In genomic region chr1:128590011-128590410, GRCm38 (mm10) we compare ENCODE assay signal across 10 mouse cellular contexts. TPM values are rescaled to one million over a fixed set of nuclear protein-coding genes. Genes with fewer than 3 reads are reported as not detected.
DNase-seq lines count a peak whose midpoint lies in the region; ATAC-seq and TF ChIP-seq lines count a peak whose summit lies in the region.
"Had no signal": no experiment of that assay in that cellular context is flagged by ENCODE, and none has a peak within 500 bp of the region (broad histone marks: within the 10 kb centered on the region; RNA-seq: fewer than 3 reads in every experiment).

No protein-coding gene starts in this region.

- H3K9me3 ChIP-seq in heart, embryonic 16.5 days (replicated peaks; ENCODE audit: control insufficient read depth, low read length), result no peaks in the 10 kb centered on the region
- H3K9me3 ChIP-seq in forebrain, embryonic 11.5 days (ENCODE audit: control insufficient read depth, low read length), result no peaks in the 10 kb centered on the region
- no peaks in the 10 kb centered on the region for H3K9me3 ChIP-seq in liver, postnatal 0 days (ENCODE audit: low read length)
- H3K9me3 ChIP-seq: limb, embryonic 13.5 days had no signal

- H3K27ac ChIP-seq in heart, embryonic 16.5 days (ENCODE audit: low read length), result no peak overlapping the region
- no peak overlapping the region for H3K27ac ChIP-seq in forebrain, embryonic 11.5 days (ENCODE audit: low read depth, low read length)
- no peak overlapping the region for H3K27ac ChIP-seq in liver, postnatal 0 days (ENCODE audit: low read depth)
- H3K27ac ChIP-seq: limb, embryonic 13.5 days had no signal

- no peak overlapping the region for H3K9ac ChIP-seq in heart, embryonic 16.5 days (ENCODE audit: low read length)
- peak overlapping the region; percentile 41; the same call in 1 of the 2 replicates for H3K9ac ChIP-seq in forebrain, embryonic 11.5 days (ENCODE audit: low read length)
- H3K9ac ChIP-seq in liver, postnatal 0 days (replicated peaks), result 0 out of 2 replicates have a peak overlapping the region, but pooled peaks have one; percentile 22

- ATAC-seq in heart, embryonic 16.5 days (replicated peaks; ENCODE audit: extremely low read depth, insufficient read depth, low FRiP score), result no peak
- no peak for ATAC-seq in forebrain, embryonic 11.5 days (replicated peaks; ENCODE audit: low FRiP score)
- no peak for ATAC-seq in liver, postnatal 0 days
- no peak for ATAC-seq in frontal cortex, adult (ENCODE audit: low TSS enrichment)

- H3K4me1 ChIP-seq in heart, embryonic 16.5 days (ENCODE audit: control insufficient read depth, insufficient read depth, low read length), result peaks cover 13% of the 10 kb centered on the region
- peaks cover 30% of the 10 kb centered on the region for H3K4me1 ChIP-seq in forebrain, embryonic 11.5 days (replicated peaks; ENCODE audit: control insufficient read depth, insufficient read depth, low read length)
- peaks cover 19% of the 10 kb centered on the region for H3K4me1 ChIP-seq in liver, postnatal 0 days (ENCODE audit: insufficient read depth)

- 19% methylated on average over 6 of the region's 6 CpGs for WGBS in heart, embryonic 16.5 days
- 1% methylated on average over 6 of the region's 6 CpGs for WGBS in forebrain, embryonic 11.5 days
- WGBS in liver, postnatal 0 days (ENCODE audit: insufficient replicate concordance), result 16% methylated on average over 6 of the region's 6 CpGs

- H3K4me2 ChIP-seq in heart, embryonic 16.5 days (ENCODE audit: low read depth, low read length), result peak overlapping the region; percentile 27
- H3K4me2 ChIP-seq in forebrain, embryonic 11.5 days (ENCODE audit: low read depth, low read length, severe bottlenecking), result peak overlapping the region; percentile 75
- H3K4me2 ChIP-seq in liver, postnatal 0 days (ENCODE audit: low read depth, low read length), result peak overlapping the region; percentile 72

- DNase-seq in heart, adult 9 months (ENCODE audit: low spot score in 2 of 2), result no peak
- peak; percentile 36 for DNase-seq in ES-CJ7 (ENCODE audit: low read depth, low spot score)
- DNase-seq in forebrain, embryonic 11.5 days (ENCODE audit: low spot score), result no peak
- DNase-seq in liver, postnatal 0 days, result no peak
- DNase-seq in cerebellum, adult 9-11 months, result no peak
- DNase-seq in testis, postnatal 10 days (ENCODE audit: low spot score), result no peak
- DNase-seq: gastrocnemius, postnatal 14 days had no signal

- no peak for TF ChIP-seq CTCF in liver, postnatal 0 days (IDR thresholded peaks at IDR 0.05; ENCODE audit: low read depth)

- peak overlapping the region; percentile 49 for H3K4me3 ChIP-seq in heart, embryonic 16.5 days (ENCODE audit: low read length)
- H3K4me3 ChIP-seq in forebrain, embryonic 11.5 days (ENCODE audit: low read depth, low read length), result peak overlapping the region; percentile 52
- H3K4me3 ChIP-seq in liver, postnatal 0 days (ENCODE audit: low read depth, low read length), result peak overlapping the region; percentile 63

- no peak for TF ChIP-seq EP300 in liver, postnatal 0 days (IDR thresholded peaks at IDR 0.05; ENCODE audit: low read depth)

- H3K27me3 ChIP-seq in heart, embryonic 16.5 days (ENCODE audit: control insufficient read depth, insufficient read depth, low read length), result peaks cover 24% of the 10 kb centered on the region
- H3K27me3 ChIP-seq in forebrain, embryonic 11.5 days (ENCODE audit: control insufficient read depth, insufficient read depth, low read length), result 0 out of 2 replicates have a peak, but pooled peaks cover 2% of the 10 kb centered on the region
- peaks cover 47% of the 10 kb centered on the region for H3K27me3 ChIP-seq in liver, postnatal 0 days (ENCODE audit: insufficient read depth, low read length)

- no peaks in the 10 kb centered on the region for H3K36me3 ChIP-seq in heart, embryonic 16.5 days (ENCODE audit: control insufficient read depth, insufficient read depth)
- H3K36me3 ChIP-seq in forebrain, embryonic 11.5 days (ENCODE audit: control insufficient read depth, insufficient read depth, low read length), result peaks cover 7% of the 10 kb centered on the region; the same call in 1 of the 2 replicates
- H3K36me3 ChIP-seq in liver, postnatal 0 days (replicated peaks; ENCODE audit: insufficient read depth, low read length), result peaks cover 13% of the 10 kb centered on the region
- H3K36me3 ChIP-seq: limb, embryonic 13.5 days had no signal

RNA-seq across cellular contexts. Expression of gene Cxcr4, which starts 2.1 kb away (rescaled TPM):
- 4.1 and 4.6 TPM in 2 replicates for polyA plus RNA-seq in heart, embryonic 16.5 days (2015; fragmentation: Nextera tagmentation; extraction: Ambion mirVana)
- polyA plus RNA-seq in forebrain, embryonic 11.5 days (2014; fragmentation: Nextera tagmentation; extraction: Ambion mirVana), result 9.0 and 10.0 TPM in 2 replicates
- polyA plus RNA-seq in liver, postnatal 0 days (2015; fragmentation: Nextera tagmentation; extraction: Ambion mirVana), result 4.3 and 5.5 TPM in 2 replicates
